Mouse (Mus musculus): ENCODE results near the gene Vmn1r217. TPM values are rescaled to one million over a fixed set of nuclear protein-coding genes. Genes with fewer than 3 reads are reported as not detected.

The Vmn1r217 gene
- polyA plus RNA-seq (2015; fragmentation: Illumina TruSeq; extraction: RNeasy Lipid Tissue Mini Kit (QIAGEN cat#74804); ENCODE audit: insufficient read depth, low read depth, low replicate concordance): not detected

GRCm38 (mm10) chr13:23118126-23118525 lies at the start of gene Vmn1r217:
Vmn1r217 (minus strand) TSS chr13:23118226.

GRCm38 (mm10) chr13:23159012-23159411 lies 41.0 kb upstream of the Vmn1r217 start, which contains the start of gene Vmn1r219:
Vmn1r219 (plus strand) TSS chr13:23159312.

DNA sequence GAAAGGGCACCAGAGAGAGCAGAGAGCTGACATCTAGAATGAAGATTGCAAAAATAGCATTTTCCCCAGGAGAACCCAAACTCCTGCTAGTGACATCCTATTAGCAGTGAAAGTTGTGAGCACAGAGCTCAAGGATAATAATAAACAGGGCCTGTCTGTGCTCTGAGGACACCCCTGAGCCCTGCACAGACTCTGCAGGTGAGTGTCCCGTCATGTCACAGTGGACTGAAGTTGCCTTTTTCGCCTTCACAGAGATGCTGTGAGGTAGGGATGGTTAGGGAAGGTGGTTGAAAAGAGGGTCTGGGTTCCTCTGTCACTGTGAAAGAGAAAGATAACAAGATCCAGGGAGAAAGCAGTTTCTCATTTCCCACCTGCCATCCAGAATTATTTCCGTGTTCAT lies 15.1 kb upstream of the Vmn1r217 start, which contains the start of gene Vmn1r218:
Vmn1r218 (plus strand) TSS at position 57 of the 400 bp plus-strand sequence.

DNA sequence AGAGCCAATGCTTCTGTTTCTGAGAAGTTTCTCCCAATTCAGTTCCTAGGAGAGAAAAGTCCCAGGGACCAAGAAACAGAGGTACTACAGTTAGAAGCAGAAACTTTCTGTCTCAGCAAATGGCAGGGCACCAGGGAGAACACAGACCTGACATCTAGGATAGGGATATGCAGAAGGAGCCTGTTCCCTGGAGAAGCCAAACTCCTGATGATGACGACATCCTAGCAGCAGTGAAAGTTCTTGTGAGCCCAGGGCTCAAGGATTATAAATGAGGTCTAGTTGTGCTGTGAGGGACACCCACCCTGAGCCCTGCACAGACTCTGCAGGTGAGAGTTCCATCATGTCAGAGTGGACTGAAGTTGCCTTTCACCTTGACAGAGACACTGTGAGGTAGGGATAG lies 50.3 kb downstream of the Vmn1r217 start, which contains the start of gene Vmn1r215:
Vmn1r215 (plus strand) TSS at position 301 of the 400 bp plus-strand sequence.

Other genes with a start within 250 kb of the Vmn1r217 start
- gene Vmn1r212, start 234.0 kb downstream of the Vmn1r217 start, polyA plus RNA-seq (2015; fragmentation: Illumina TruSeq; extraction: RNeasy Lipid Tissue Mini Kit (QIAGEN cat#74804); ENCODE audit: insufficient read depth, low read depth, low replicate concordance): not detected
- gene Vmn1r213, start 110.6 kb downstream of the Vmn1r217 start, polyA plus RNA-seq (2015; fragmentation: Illumina TruSeq; extraction: RNeasy Lipid Tissue Mini Kit (QIAGEN cat#74804); ENCODE audit: insufficient read depth, low read depth, low replicate concordance): not detected
- gene Vmn1r214, start 87.8 kb downstream of the Vmn1r217 start, polyA plus RNA-seq (2015; fragmentation: Illumina TruSeq; extraction: RNeasy Lipid Tissue Mini Kit (QIAGEN cat#74804); ENCODE audit: insufficient read depth, low read depth, low replicate concordance): not detected
- not detected for gene Vmn1r215, start 50.2 kb downstream of the Vmn1r217 start, polyA plus RNA-seq (2015; fragmentation: Illumina TruSeq; extraction: RNeasy Lipid Tissue Mini Kit (QIAGEN cat#74804); ENCODE audit: insufficient read depth, low read depth, low replicate concordance)
- gene Vmn1r218, start 14.9 kb upstream of the Vmn1r217 start, polyA plus RNA-seq (2015; fragmentation: Illumina TruSeq; extraction: RNeasy Lipid Tissue Mini Kit (QIAGEN cat#74804); ENCODE audit: insufficient read depth, low read depth, low replicate concordance): not detected
- gene Vmn1r219, start 41.1 kb upstream of the Vmn1r217 start, polyA plus RNA-seq (2015; fragmentation: Illumina TruSeq; extraction: RNeasy Lipid Tissue Mini Kit (QIAGEN cat#74804); ENCODE audit: insufficient read depth, low read depth, low replicate concordance): not detected
- gene Vmn1r220, start 69.7 kb upstream of the Vmn1r217 start, polyA plus RNA-seq (2015; fragmentation: Illumina TruSeq; extraction: RNeasy Lipid Tissue Mini Kit (QIAGEN cat#74804); ENCODE audit: insufficient read depth, low read depth, low replicate concordance): not detected
- not detected for gene Vmn1r221, start 95.9 kb upstream of the Vmn1r217 start, polyA plus RNA-seq (2015; fragmentation: Illumina TruSeq; extraction: RNeasy Lipid Tissue Mini Kit (QIAGEN cat#74804); ENCODE audit: insufficient read depth, low read depth, low replicate concordance)
- not detected for gene Vmn1r222, start 117.7 kb upstream of the Vmn1r217 start, polyA plus RNA-seq (2015; fragmentation: Illumina TruSeq; extraction: RNeasy Lipid Tissue Mini Kit (QIAGEN cat#74804); ENCODE audit: insufficient read depth, low read depth, low replicate concordance)
- not detected for gene Vmn1r223, start 128.9 kb upstream of the Vmn1r217 start, polyA plus RNA-seq (2015; fragmentation: Illumina TruSeq; extraction: RNeasy Lipid Tissue Mini Kit (QIAGEN cat#74804); ENCODE audit: insufficient read depth, low read depth, low replicate concordance)

All from pancreas, adult 10 weeks (tissue).